Mouse (Mus musculus): ENCODE results near the gene Crtc3. TPM values are rescaled to one million over a fixed set of nuclear protein-coding genes. Genes with fewer than 3 reads are reported as not detected.

Crtc3 gene
- polyA plus RNA-seq, 1 experiment = 6.4 TPM

- Histone ChIP-seq H3K36me3 (ENCODE audit: control insufficient read depth, insufficient read depth) (no peaks in the 10 kb centered on the region), H3K4me3 (ENCODE audit: insufficient read depth, poor library complexity, severe bottlenecking) (no peak overlapping the region), H3K27me3 (ENCODE audit: control insufficient read depth, insufficient read depth, insufficient read length) (no peaks in the 10 kb centered on the region), H3K79me3 (ENCODE audit: low read depth) (no peaks in the 10 kb centered on the region), H3ac (ENCODE audit: control insufficient read depth, insufficient read length, low read depth) (no peak overlapping the region), H3K79me2 (ENCODE audit: control insufficient read depth, insufficient read depth) (no peaks in the 10 kb centered on the region)
- TF ChIP-seq CEBPB (IDR thresholded peaks at IDR 0.05; ENCODE audit: low read depth) (no peak), MAX (IDR thresholded peaks at IDR 0.05) (no peak), FOSL1 (IDR thresholded peaks at IDR 0.05; ENCODE audit: insufficient read depth, low read length, poor library complexity, severe bottlenecking) (no peak), CTCF (IDR thresholded peaks at IDR 0.05; ENCODE audit: control insufficient read depth, insufficient read depth, insufficient read length) (no peak), USF1 (IDR thresholded peaks at IDR 0.05; ENCODE audit: low read depth) (no peak), MYOG (IDR thresholded peaks at IDR 0.05; ENCODE audit: control insufficient read depth, extremely low read depth, insufficient read length) (no peak), MYOD1 (IDR thresholded peaks at IDR 0.05; ENCODE audit: control insufficient read depth, insufficient read length, low read depth) (no peak)
Measured at GRCm38 (mm10) chr7:80626943-80627342, 61.7 kb downstream of the Crtc3 start.

DNA sequence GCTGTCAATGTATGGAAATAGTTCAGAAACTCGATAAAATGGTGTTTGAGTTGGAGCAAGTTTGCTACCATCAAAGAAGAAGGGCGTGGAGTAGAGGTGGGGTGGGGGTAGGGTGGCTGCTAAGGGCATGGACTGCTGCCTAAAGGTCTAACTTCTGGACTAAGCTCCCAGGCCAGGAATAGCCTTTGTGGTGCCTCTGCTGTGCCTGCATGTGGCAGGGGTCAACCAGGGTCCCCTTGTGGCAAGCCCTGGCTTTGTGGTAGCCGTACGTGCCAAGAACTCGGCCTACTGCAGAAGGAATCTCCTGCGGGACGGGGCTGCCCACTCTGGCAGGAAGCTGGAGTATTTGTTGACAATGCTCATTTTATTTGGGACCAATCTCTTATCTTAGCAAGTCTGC lies 62.8 kb downstream of the Crtc3 start:
- no peak overlapping the region for H3ac ChIP-seq (ENCODE audit: control insufficient read depth, insufficient read length, low read depth)
- H3K27me3 ChIP-seq (ENCODE audit: control insufficient read depth, insufficient read depth, insufficient read length) = no peaks in the 10 kb centered on the region
- H3K79me2 ChIP-seq (ENCODE audit: control insufficient read depth, insufficient read depth) = no peaks in the 10 kb centered on the region
- H3K4me3 ChIP-seq (ENCODE audit: insufficient read depth, poor library complexity, severe bottlenecking) = no peak overlapping the region
- H3K36me3 ChIP-seq (ENCODE audit: control insufficient read depth, insufficient read depth) = no peaks in the 10 kb centered on the region
- no peak for TF ChIP-seq CEBPB (IDR thresholded peaks at IDR 0.05; ENCODE audit: low read depth)
- TF ChIP-seq MYOG (IDR thresholded peaks at IDR 0.05; ENCODE audit: control insufficient read depth, extremely low read depth, insufficient read length) = no peak
- no peak for TF ChIP-seq CTCF (IDR thresholded peaks at IDR 0.05; ENCODE audit: control insufficient read depth, insufficient read depth, insufficient read length)
- no peak for TF ChIP-seq FOSL1 (IDR thresholded peaks at IDR 0.05; ENCODE audit: insufficient read depth, low read length, poor library complexity, severe bottlenecking)
- no peak for TF ChIP-seq MAX (IDR thresholded peaks at IDR 0.05)
- no peak for TF ChIP-seq USF1 (IDR thresholded peaks at IDR 0.05; ENCODE audit: low read depth)
- no peak for TF ChIP-seq MYOD1 (IDR thresholded peaks at IDR 0.05; ENCODE audit: control insufficient read depth, insufficient read length, low read depth)
- H3K79me3 ChIP-seq (ENCODE audit: low read depth) = no peaks in the 10 kb centered on the region

DNA sequence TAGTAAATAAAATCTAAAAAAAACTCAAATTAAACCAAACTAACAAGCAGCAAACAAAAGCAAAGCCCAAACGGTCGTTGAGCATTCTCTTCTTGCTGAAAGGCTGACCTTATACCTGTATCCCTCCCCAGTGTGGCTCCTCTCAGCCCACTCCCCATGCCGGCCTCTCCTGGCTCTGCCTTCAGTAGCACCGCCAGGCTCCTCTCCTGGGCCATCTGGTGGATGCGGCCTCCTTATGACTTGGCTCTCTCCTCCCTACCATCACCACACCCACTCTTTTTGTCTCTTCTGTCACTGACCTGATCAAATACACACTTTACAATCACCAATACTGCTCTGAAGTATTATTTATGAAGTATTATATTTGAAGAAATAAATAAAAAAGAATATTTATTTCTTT lies 65.4 kb downstream of the Crtc3 start:
- no peaks in the 10 kb centered on the region for H3K36me3 ChIP-seq (ENCODE audit: control insufficient read depth, insufficient read depth)
- H3K4me3 ChIP-seq (ENCODE audit: insufficient read depth, poor library complexity, severe bottlenecking) = no peak overlapping the region
- H3K27me3 ChIP-seq (ENCODE audit: control insufficient read depth, insufficient read depth, insufficient read length) = no peaks in the 10 kb centered on the region
- H3K79me2 ChIP-seq (ENCODE audit: control insufficient read depth, insufficient read depth) = no peaks in the 10 kb centered on the region
- TF ChIP-seq CTCF (IDR thresholded peaks at IDR 0.05; ENCODE audit: control insufficient read depth, insufficient read depth, insufficient read length) (no peak), MYOD1 (IDR thresholded peaks at IDR 0.05; ENCODE audit: control insufficient read depth, insufficient read length, low read depth) (no peak), MYOG (IDR thresholded peaks at IDR 0.05; ENCODE audit: control insufficient read depth, extremely low read depth, insufficient read length) (no peak), FOSL1 (IDR thresholded peaks at IDR 0.05; ENCODE audit: insufficient read depth, low read length, poor library complexity, severe bottlenecking) (no peak), MAX (IDR thresholded peaks at IDR 0.05) (no peak), USF1 (IDR thresholded peaks at IDR 0.05; ENCODE audit: low read depth) (no peak), CEBPB (IDR thresholded peaks at IDR 0.05; ENCODE audit: low read depth) (no peak)
- H3ac ChIP-seq (ENCODE audit: control insufficient read depth, insufficient read length, low read depth) = no peak overlapping the region
- H3K79me3 ChIP-seq (ENCODE audit: low read depth) = no peaks in the 10 kb centered on the region

GRCm38 (mm10) chr7:80616096-80616495 lies 72.6 kb downstream of the Crtc3 start:
- Histone ChIP-seq H3K36me3 (ENCODE audit: control insufficient read depth, insufficient read depth) (peaks cover 5% of the 10 kb centered on the region), H3K79me2 (ENCODE audit: control insufficient read depth, insufficient read depth) (no peaks in the 10 kb centered on the region), H3ac (ENCODE audit: control insufficient read depth, insufficient read length, low read depth) (no peak overlapping the region), H3K79me3 (ENCODE audit: low read depth) (no peaks in the 10 kb centered on the region), H3K4me3 (ENCODE audit: insufficient read depth, poor library complexity, severe bottlenecking) (no peak overlapping the region), H3K27me3 (ENCODE audit: control insufficient read depth, insufficient read depth, insufficient read length) (no peaks in the 10 kb centered on the region)
- TF ChIP-seq CTCF (IDR thresholded peaks at IDR 0.05; ENCODE audit: control insufficient read depth, insufficient read depth, insufficient read length) = no peak
- no peak for TF ChIP-seq USF1 (IDR thresholded peaks at IDR 0.05; ENCODE audit: low read depth)
- no peak for TF ChIP-seq MYOG (IDR thresholded peaks at IDR 0.05; ENCODE audit: control insufficient read depth, extremely low read depth, insufficient read length)
- TF ChIP-seq FOSL1 (IDR thresholded peaks at IDR 0.05; ENCODE audit: insufficient read depth, low read length, poor library complexity, severe bottlenecking) = no peak
- TF ChIP-seq MYOD1 (IDR thresholded peaks at IDR 0.05; ENCODE audit: control insufficient read depth, insufficient read length, low read depth) = no peak
- no peak for TF ChIP-seq CEBPB (IDR thresholded peaks at IDR 0.05; ENCODE audit: low read depth)

- peaks cover 5% of the 10 kb centered on the region for H3K36me3 ChIP-seq (ENCODE audit: control insufficient read depth, insufficient read depth)
- no peaks in the 10 kb centered on the region for H3K79me2 ChIP-seq (ENCODE audit: control insufficient read depth, insufficient read depth)
- no peak overlapping the region for H3ac ChIP-seq (ENCODE audit: control insufficient read depth, insufficient read length, low read depth)
- H3K4me3 ChIP-seq (ENCODE audit: insufficient read depth, poor library complexity, severe bottlenecking) = no peak overlapping the region
- TF ChIP-seq CEBPB (IDR thresholded peaks at IDR 0.05; ENCODE audit: low read depth) (no peak), MYOG (IDR thresholded peaks at IDR 0.05; ENCODE audit: control insufficient read depth, extremely low read depth, insufficient read length) (no peak), USF1 (IDR thresholded peaks at IDR 0.05; ENCODE audit: low read depth) (no peak), CTCF (IDR thresholded peaks at IDR 0.05; ENCODE audit: control insufficient read depth, insufficient read depth, insufficient read length) (no peak), FOSL1 (IDR thresholded peaks at IDR 0.05; ENCODE audit: insufficient read depth, low read length, poor library complexity, severe bottlenecking) (no peak), MYOD1 (IDR thresholded peaks at IDR 0.05; ENCODE audit: control insufficient read depth, insufficient read length, low read depth) (no peak), MAX (IDR thresholded peaks at IDR 0.05) (no peak)
- no peaks in the 10 kb centered on the region for H3K79me3 ChIP-seq (ENCODE audit: low read depth)
- H3K27me3 ChIP-seq (ENCODE audit: control insufficient read depth, insufficient read depth, insufficient read length) = no peaks in the 10 kb centered on the region
Measured at GRCm38 (mm10) chr7:80614042-80614441, 74.6 kb downstream of the Crtc3 start.
